Mouse (Mus musculus): ENCODE data around the gene Nr1i2.

DNA sequence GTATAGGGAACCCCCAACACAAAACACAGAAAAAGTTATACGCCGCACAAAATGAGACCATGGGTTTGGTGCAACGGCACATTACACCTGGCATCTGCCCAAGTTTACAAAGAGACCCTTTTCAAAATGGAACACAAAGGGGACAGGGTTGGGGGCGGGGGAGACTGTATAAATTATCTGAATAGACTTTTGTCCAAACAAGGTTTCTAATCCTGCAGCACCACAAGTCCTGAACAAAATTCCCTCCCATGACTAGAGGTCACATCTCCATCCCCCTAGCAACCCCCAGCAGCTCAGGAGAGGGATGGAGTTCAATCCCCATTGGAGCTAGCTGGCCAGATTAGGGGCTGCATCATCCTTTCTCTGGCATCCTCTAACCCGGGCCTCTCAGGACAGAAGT, 22.1 kb downstream of the Nr1i2 start:
- no peak for TF ChIP-seq CTCF (conservative IDR thresholded peaks at IDR 0.05; ENCODE audit: insufficient read depth, insufficient read length, low read depth, low read length)
- TF ChIP-seq POLR2A (IDR thresholded peaks at IDR 0.05; ENCODE audit: low read depth, low read length) = no peak
